Mouse (Mus musculus): Measurements from ENCODE around the gene Ntrk1. TPM values are rescaled to one million over a fixed set of nuclear protein-coding genes. Genes with fewer than 3 reads are reported as not detected.

The Ntrk1 gene
- total RNA-seq, 2 experiments from 2014 or later, result 0.17 to 0.18 TPM

Other genes starting within 250 kb of the Ntrk1 start
- 10 to 100 TPM; 19.4 to 19.9 TPM for gene Arhgef11, start 177.6 kb downstream of the Ntrk1 start, total RNA-seq (2021)
- under 1 TPM; 0.16 to 0.17 TPM for gene Lrrc71, start 46.5 kb downstream of the Ntrk1 start, total RNA-seq (2021)
- gene Insrr, start 1.8 kb upstream of the Ntrk1 start, total RNA-seq (2021), result under 1 TPM in 1 of 2 experiments, not detected in 1; 0.08 TPM
- 10 to 100 TPM; 17.9 to 21.7 TPM for gene Pear1, start 29.1 kb upstream of the Ntrk1 start, total RNA-seq (2021)
- under 1 TPM in 1 of 2 experiments, not detected in 1; 0.08 TPM for gene Sh2d2a, start 51.6 kb upstream of the Ntrk1 start, total RNA-seq (2021)
- 10 to 100 TPM; 48.3 to 50.7 TPM for gene Prcc, start 90.4 kb upstream of the Ntrk1 start, total RNA-seq (2021)
- 100 to 1,000 TPM; 108 to 112 TPM for gene Hdgf, start 111.2 kb upstream of the Ntrk1 start, total RNA-seq (2021)
- gene Mrpl24, start 124.3 kb upstream of the Ntrk1 start, total RNA-seq (2021), result 10 to 100 TPM; 68.3 to 70.1 TPM
- 10 to 100 TPM; 12.1 to 12.4 TPM for gene Isg20l2, start 135.2 kb upstream of the Ntrk1 start, total RNA-seq (2021)
- 1 to 10 TPM; 6.0 to 6.1 TPM for gene Rrnad1, start 135.6 kb upstream of the Ntrk1 start, total RNA-seq (2021)
- gene Crabp2, start 153.5 kb upstream of the Ntrk1 start, total RNA-seq (2021), result not detected
- 10 to 100 TPM; 20.9 to 25.1 TPM for gene Nes, start 175.9 kb upstream of the Ntrk1 start, total RNA-seq (2021)
- under 1 TPM; 0.14 to 0.26 TPM for gene Bcan, start 205.1 kb upstream of the Ntrk1 start, total RNA-seq (2021)
- gene Hapln2, start 232.4 kb upstream of the Ntrk1 start, total RNA-seq (2021), result not detected
- gene Gpatch4, start 247.9 kb upstream of the Ntrk1 start, total RNA-seq (2021), result 10 to 100 TPM in 1 of 2 experiments, 1 to 10 TPM in 1; 7.8 to 10.2 TPM

Measured in heart, postnatal 25 days (tissue).